Mouse (Mus musculus) forebrain, embryonic 13.5 days (tissue): ENCODE measurements around the gene Ankrd6. TPM values are rescaled to one million over a fixed set of nuclear protein-coding genes. Genes with fewer than 3 reads are reported as not detected.

Experiments used
- ATAC-seq: fragments of 200-750 bp; cut with Nextera tagmentation; 2 replicates; pipeline ENCODE4 v1.8.0; 2017
- H3K27ac ChIP-seq: fragments of 300-500 bp; sonication (generic); 2 replicates; pipeline ENCODE4 v1.5.1; 2015; ENCODE audit warnings: inconsistent platforms, mild to moderate bottlenecking, moderate library complexity
- H3K27me3 ChIP-seq: fragments of 300-500 bp; sonication (generic); 2 replicates; pipeline ENCODE4 v1.6.1; 2015; ENCODE audit warnings: mild to moderate bottlenecking, inconsistent platforms
- H3K36me3 ChIP-seq: fragments of 300-500 bp; sonication (generic); 2 replicates; pipeline ENCODE4 v1.6.1; 2015; ENCODE audit warnings: mild to moderate bottlenecking, inconsistent platforms; ENCODE audit not compliant: poor library complexity, severe bottlenecking
- H3K4me1 ChIP-seq: fragments of 300-500 bp; sonication (generic); 2 replicates; pipeline ENCODE4 v1.6.1; 2015; ENCODE audit warnings: inconsistent platforms
- H3K4me2 ChIP-seq: fragments of 300-500 bp; sonication (generic); 2 replicates; pipeline ENCODE4 v1.6.1; 2015; ENCODE audit warnings: inconsistent platforms, mild to moderate bottlenecking, moderate library complexity
- H3K4me3 ChIP-seq: fragments of 300-500 bp; sonication (generic); 2 replicates; pipeline ENCODE4 v1.5.1; 2015; ENCODE audit warnings: mild to moderate bottlenecking, inconsistent platforms
- H3K9ac ChIP-seq: fragments of 300-500 bp; sonication (generic); 2 replicates; pipeline ENCODE4 v1.6.1; 2015; ENCODE audit warnings: mild to moderate bottlenecking, inconsistent platforms
- H3K9me3 ChIP-seq: fragments of 300-500 bp; sonication (generic); replicated peaks from 2 replicates; pipeline ENCODE4 v1.6.1; 2016; ENCODE audit warnings: inconsistent platforms
- WGBS: fragments of 180-500 bp; shearing (Covaris S2); methylation state at CpG from one replicate; pipeline ENCODE4 v1.1.7; 2015; 5-methylcytosine and 5-hydroxymethylcytosine counted together
- polyA plus RNA-seq: library from polyadenylated mRNA; unstranded; fragments of >200 nt; fragmentation: Nextera tagmentation; extraction: Ambion mirVana; gene quantifications from 2 replicates; pipeline ENCODE4 v1.2.1, GENCODE M21; 2015

Gene Ankrd6
- polyA plus RNA-seq = 25.4 and 27.5 TPM in 2 replicates

GRCm38 (mm10) chr4:32950356-32951034 lies at the start of gene Ankrd6:
Ankrd6 (minus strand) TSS chr4:32950841.
- Histone ChIP-seq H3K4me3 (peak within 1 kb of the TSS; percentile 70), H3K27ac (no peak within 1 kb of the TSS), H3K4me1 (peaks cover 30% of the 10 kb centered on the region), H3K36me3 (no peaks in the 10 kb centered on the region), H3K9me3 (no peaks in the 10 kb centered on the region), H3K4me2 (peak within 1 kb of the TSS; percentile 85), H3K9ac (peak within 1 kb of the TSS; percentile 76), H3K27me3 (peaks cover 11% of the 10 kb centered on the region; the same call in 1 of the 2 replicates)
- WGBS = under 1% methylated on average over 65 of the region's 66 CpGs
- ATAC-seq = peak; percentile 96

- H3K27me3 ChIP-seq = no peaks in the 10 kb centered on the region
- H3K4me3 ChIP-seq = no peak overlapping the region
- H3K4me1 ChIP-seq = no peaks in the 10 kb centered on the region
- H3K4me2 ChIP-seq = no peak overlapping the region
- H3K27ac ChIP-seq = no peak overlapping the region
- no peaks in the 10 kb centered on the region for H3K9me3 ChIP-seq
- 97% methylated on average over 8 of the region's 8 CpGs for WGBS
- peaks cover 13% of the 10 kb centered on the region; the same call in 1 of the 2 replicates for H3K36me3 ChIP-seq
- ATAC-seq = no peak
- no peak overlapping the region for H3K9ac ChIP-seq
These were observed 48.4 kb upstream of the Ankrd6 start for GRCm38 (mm10) chr4:32998996-32999395.

GRCm38 (mm10) chr4:32997571-32997970 lies 46.9 kb upstream of the Ankrd6 start:
- H3K9me3 ChIP-seq = no peaks in the 10 kb centered on the region
- no peak overlapping the region for H3K27ac ChIP-seq
- WGBS = 94% methylated on average over 5 of the region's 5 CpGs
- H3K4me3 ChIP-seq = no peak overlapping the region
- no peaks in the 10 kb centered on the region for H3K27me3 ChIP-seq
- ATAC-seq = no peak
- no peak overlapping the region for H3K4me2 ChIP-seq
- peaks cover 8% of the 10 kb centered on the region; the same call in 1 of the 2 replicates for H3K36me3 ChIP-seq
- no peak overlapping the region for H3K9ac ChIP-seq
- H3K4me1 ChIP-seq = no peaks in the 10 kb centered on the region

- H3K9me3 ChIP-seq = no peaks in the 10 kb centered on the region
- peaks cover 8% of the 10 kb centered on the region; the same call in 1 of the 2 replicates for H3K36me3 ChIP-seq
- no peak overlapping the region for H3K4me3 ChIP-seq
- H3K27me3 ChIP-seq = no peaks in the 10 kb centered on the region
- H3K4me1 ChIP-seq = no peaks in the 10 kb centered on the region
- ATAC-seq = no peak
- H3K4me2 ChIP-seq = no peak overlapping the region
- H3K27ac ChIP-seq = no peak overlapping the region
- WGBS = 93% methylated on average over 5 of the region's 5 CpGs
- H3K9ac ChIP-seq = no peak overlapping the region
These were observed 45.4 kb upstream of the Ankrd6 start for GRCm38 (mm10) chr4:32996083-32996482.

- H3K9me3 ChIP-seq = no peaks in the 10 kb centered on the region
- no peak overlapping the region for H3K4me3 ChIP-seq
- H3K36me3 ChIP-seq = peaks cover 5% of the 10 kb centered on the region; the same call in 1 of the 2 replicates
- no peak overlapping the region for H3K4me2 ChIP-seq
- 74% methylated on average over 3 of the region's 3 CpGs for WGBS
- H3K4me1 ChIP-seq = no peaks in the 10 kb centered on the region
- H3K9ac ChIP-seq = no peak overlapping the region
- no peak overlapping the region for H3K27ac ChIP-seq
- no peak for ATAC-seq
- no peaks in the 10 kb centered on the region for H3K27me3 ChIP-seq
These were observed 43.5 kb upstream of the Ankrd6 start for GRCm38 (mm10) chr4:32994168-32994567.

- 85% methylated on average over 2 of the region's 2 CpGs for WGBS
- Histone ChIP-seq H3K4me2 (no peak overlapping the region), H3K36me3 (0 out of 2 replicates have a peak, but pooled peaks cover 2% of the 10 kb centered on the region), H3K27ac (no peak overlapping the region), H3K9me3 (no peaks in the 10 kb centered on the region), H3K9ac (no peak overlapping the region), H3K4me1 (peaks cover 20% of the 10 kb centered on the region), H3K4me3 (no peak overlapping the region), H3K27me3 (no peaks in the 10 kb centered on the region)
- no peak for ATAC-seq
These were observed 38.7 kb upstream of the Ankrd6 start for GRCm38 (mm10) chr4:32989346-32989745.

GRCm38 (mm10) chr4:32987006-32987405 lies 36.4 kb upstream of the Ankrd6 start:
- Histone ChIP-seq H3K4me3 (no peak overlapping the region), H3K36me3 (no peaks in the 10 kb centered on the region), H3K9me3 (no peaks in the 10 kb centered on the region), H3K27ac (no peak overlapping the region), H3K27me3 (no peaks in the 10 kb centered on the region), H3K9ac (no peak overlapping the region), H3K4me2 (no peak overlapping the region), H3K4me1 (peaks cover 29% of the 10 kb centered on the region)
- no peak for ATAC-seq
- 78% methylated on average over 3 of the region's 3 CpGs for WGBS

- H3K27ac ChIP-seq = 0 out of 2 replicates have a peak overlapping the region, but pooled peaks have one; percentile 22
- peaks cover 32% of the 10 kb centered on the region for H3K4me1 ChIP-seq
- H3K4me3 ChIP-seq = peak overlapping the region; percentile 86; the same call in 1 of the 2 replicates
- H3K27me3 ChIP-seq = no peaks in the 10 kb centered on the region; the same call in 1 of the 2 replicates
- no peak for ATAC-seq
- H3K4me2 ChIP-seq = peak overlapping the region; percentile 93
- no peak overlapping the region for H3K9ac ChIP-seq
- H3K9me3 ChIP-seq = no peaks in the 10 kb centered on the region
- 4% methylated on average over 3 of the region's 3 CpGs for WGBS
- H3K36me3 ChIP-seq = no peaks in the 10 kb centered on the region
These were observed 35.0 kb upstream of the Ankrd6 start for GRCm38 (mm10) chr4:32985684-32986083.

- Histone ChIP-seq H3K4me1 (peaks cover 32% of the 10 kb centered on the region), H3K27ac (peak overlapping the region; percentile 88), H3K4me3 (peak overlapping the region; percentile 86), H3K27me3 (no peaks in the 10 kb centered on the region; the same call in 1 of the 2 replicates), H3K4me2 (peak overlapping the region; percentile 93), H3K9ac (peak overlapping the region; percentile 87), H3K36me3 (no peaks in the 10 kb centered on the region), H3K9me3 (no peaks in the 10 kb centered on the region)
- WGBS = 10% methylated on average over 13 of the region's 13 CpGs
- ATAC-seq = no peak
These were observed 34.4 kb upstream of the Ankrd6 start for GRCm38 (mm10) chr4:32984801-32985675.

GRCm38 (mm10) chr4:32984242-32984641 lies 33.6 kb upstream of the Ankrd6 start:
- H3K4me1 ChIP-seq = peaks cover 32% of the 10 kb centered on the region
- H3K27me3 ChIP-seq = no peaks in the 10 kb centered on the region; the same call in 1 of the 2 replicates
- WGBS = under 1% methylated on average over 13 of the region's 13 CpGs
- H3K4me2 ChIP-seq = peak overlapping the region; percentile 93
- peak overlapping the region; percentile 86 for H3K4me3 ChIP-seq
- no peaks in the 10 kb centered on the region for H3K36me3 ChIP-seq
- peak overlapping the region; percentile 87 for H3K9ac ChIP-seq
- H3K27ac ChIP-seq = peak overlapping the region; percentile 88
- no peaks in the 10 kb centered on the region for H3K9me3 ChIP-seq
- no peak for ATAC-seq

GRCm38 (mm10) chr4:32983176-32984155 lies 32.8 kb upstream of the Ankrd6 start:
- Histone ChIP-seq H3K4me2 (peak overlapping the region; percentile 93), H3K4me3 (peak overlapping the region; percentile 86)
- WGBS = under 1% methylated on average over 69 of the region's 94 CpGs

More at GRCm38 (mm10) chr4:32983176-32984155, 32.8 kb upstream of the Ankrd6 start:
- no peaks in the 10 kb centered on the region; the same call in 1 of the 2 replicates for H3K27me3 ChIP-seq
- ATAC-seq = peak; percentile 64
- H3K9me3 ChIP-seq = no peaks in the 10 kb centered on the region
- no peaks in the 10 kb centered on the region for H3K36me3 ChIP-seq
- peak overlapping the region; percentile 88 for H3K27ac ChIP-seq
- H3K4me1 ChIP-seq = peaks cover 32% of the 10 kb centered on the region
- H3K9ac ChIP-seq = peak overlapping the region; percentile 87
